Mouse (Mus musculus): ENCODE measurements at regions not wholly inside any gene's neighbourhood (a gene's known extent, or its start where the extent isn't known, plus 50 kb on each side); places are given as distances from the start of the nearest gene placed in this dataset.
"Not testable (repeated sequence)": the region's sequence is repeated elsewhere in the genome, so short reads cannot be mapped to it uniquely, and the experiment has no call there.

- Histone ChIP-seq H3K9me3 (ENCODE audit: control insufficient read depth, low read length) (no peaks in the 10 kb centered on the region), H3K27me3 (ENCODE audit: control insufficient read depth, insufficient read depth, low read length) (no peaks in the 10 kb centered on the region), H3K4me3 (ENCODE audit: low read depth, low read length) (no peak overlapping the region), H3K36me3 (ENCODE audit: control insufficient read depth, insufficient read depth, low read length) (no peaks in the 10 kb centered on the region), H3K4me1 (replicated peaks; ENCODE audit: control insufficient read depth, insufficient read depth, low read length) (no peaks in the 10 kb centered on the region), H3K4me2 (replicated peaks; ENCODE audit: low read depth, low read length) (no peak overlapping the region), H3K27ac (ENCODE audit: low read depth, low read length) (no peak overlapping the region), H3K9ac (ENCODE audit: low read depth, low read length) (no peak overlapping the region)
- no peak for DNase-seq (ENCODE audit: low spot score)
- ATAC-seq (ENCODE audit: low FRiP score), result no peak
- WGBS, result 93% methylated on average over 4 of the region's 4 CpGs
Observed at GRCm38 (mm10) chr1:51583871-51584270, 105.6 kb upstream of the Nabp1 start.

GRCm38 (mm10) chr1:51580074-51580473 is 101.8 kb upstream of the Nabp1 start:
- Histone ChIP-seq H3K36me3 (ENCODE audit: control insufficient read depth, insufficient read depth, low read length) (no peaks in the 10 kb centered on the region), H3K27ac (ENCODE audit: low read depth, low read length) (no peak overlapping the region), H3K4me2 (replicated peaks; ENCODE audit: low read depth, low read length) (no peak overlapping the region), H3K9ac (ENCODE audit: low read depth, low read length) (no peak overlapping the region), H3K4me1 (replicated peaks; ENCODE audit: control insufficient read depth, insufficient read depth, low read length) (no peaks in the 10 kb centered on the region), H3K4me3 (ENCODE audit: low read depth, low read length) (no peak overlapping the region), H3K27me3 (ENCODE audit: control insufficient read depth, insufficient read depth, low read length) (no peaks in the 10 kb centered on the region), H3K9me3 (ENCODE audit: control insufficient read depth, low read length) (no peaks in the 10 kb centered on the region)
- WGBS, result 23% methylated on average over 7 of the region's 7 CpGs
- ATAC-seq (ENCODE audit: low FRiP score), result no peak
- DNase-seq (ENCODE audit: low spot score), result peak; percentile 18

GRCm38 (mm10) chr1:51577701-51578100 is 99.5 kb upstream of the Nabp1 start:
- Histone ChIP-seq H3K27me3 (ENCODE audit: control insufficient read depth, insufficient read depth, low read length) (no peaks in the 10 kb centered on the region), H3K4me3 (ENCODE audit: low read depth, low read length) (no peak overlapping the region), H3K9me3 (ENCODE audit: control insufficient read depth, low read length) (no peaks in the 10 kb centered on the region), H3K4me1 (replicated peaks; ENCODE audit: control insufficient read depth, insufficient read depth, low read length) (no peaks in the 10 kb centered on the region), H3K27ac (ENCODE audit: low read depth, low read length) (no peak overlapping the region), H3K4me2 (replicated peaks; ENCODE audit: low read depth, low read length) (no peak overlapping the region), H3K9ac (ENCODE audit: low read depth, low read length) (no peak overlapping the region), H3K36me3 (ENCODE audit: control insufficient read depth, insufficient read depth, low read length) (no peaks in the 10 kb centered on the region)
- ATAC-seq (ENCODE audit: low FRiP score) (no peak), DNase-seq (ENCODE audit: low spot score) (no peak)
- WGBS, result 96% methylated on average over 2 of the region's 2 CpGs

GRCm38 (mm10) chr1:51572314-51573078 is 94.3 kb upstream of the Nabp1 start:
- Histone ChIP-seq H3K9me3 (ENCODE audit: control insufficient read depth, low read length) (no peaks in the 10 kb centered on the region), H3K27me3 (ENCODE audit: control insufficient read depth, insufficient read depth, low read length) (no peaks in the 10 kb centered on the region), H3K4me3 (ENCODE audit: low read depth, low read length) (no peak overlapping the region), H3K4me1 (replicated peaks; ENCODE audit: control insufficient read depth, insufficient read depth, low read length) (no peaks in the 10 kb centered on the region), H3K9ac (ENCODE audit: low read depth, low read length) (no peak overlapping the region), H3K27ac (ENCODE audit: low read depth, low read length) (no peak overlapping the region), H3K4me2 (replicated peaks; ENCODE audit: low read depth, low read length) (no peak overlapping the region), H3K36me3 (ENCODE audit: control insufficient read depth, insufficient read depth, low read length) (no peaks in the 10 kb centered on the region)
- DNase-seq (ENCODE audit: low spot score) (no peak), ATAC-seq (ENCODE audit: low FRiP score) (no peak)
- 88% methylated on average over 8 of the region's 8 CpGs for WGBS

GRCm38 (mm10) chr1:51569625-51570024 is 91.4 kb upstream of the Nabp1 start:
- no peaks in the 10 kb centered on the region for H3K4me1 ChIP-seq (replicated peaks; ENCODE audit: control insufficient read depth, insufficient read depth, low read length)
- H3K4me3 ChIP-seq (ENCODE audit: low read depth, low read length), result no peak overlapping the region
- H3K27me3 ChIP-seq (ENCODE audit: control insufficient read depth, insufficient read depth, low read length), result no peaks in the 10 kb centered on the region
- ATAC-seq (ENCODE audit: low FRiP score) (no peak), DNase-seq (ENCODE audit: low spot score) (no peak)
- 93% methylated on average over 4 of the region's 4 CpGs for WGBS
- H3K36me3 ChIP-seq (ENCODE audit: control insufficient read depth, insufficient read depth, low read length), result no peaks in the 10 kb centered on the region
- H3K9me3 ChIP-seq (ENCODE audit: control insufficient read depth, low read length), result no peaks in the 10 kb centered on the region
- H3K27ac ChIP-seq (ENCODE audit: low read depth, low read length), result no peak overlapping the region
- H3K9ac ChIP-seq (ENCODE audit: low read depth, low read length), result no peak overlapping the region
- no peak overlapping the region for H3K4me2 ChIP-seq (replicated peaks; ENCODE audit: low read depth, low read length)

GRCm38 (mm10) chr1:51566170-51566649 is 88.0 kb upstream of the Nabp1 start:
- H3K27ac ChIP-seq (ENCODE audit: low read depth, low read length), result no peak overlapping the region

GRCm38 (mm10) chr1:51556616-51557015 is 78.4 kb upstream of the Nabp1 start:
- not testable (repeated sequence) for H3K9ac ChIP-seq (ENCODE audit: low read depth, low read length); H3K9me3 ChIP-seq (ENCODE audit: control insufficient read depth, low read length); H3K4me3 ChIP-seq (ENCODE audit: low read depth, low read length); H3K27ac ChIP-seq (ENCODE audit: low read depth, low read length); H3K36me3 ChIP-seq (ENCODE audit: control insufficient read depth, insufficient read depth, low read length); H3K4me1 ChIP-seq (replicated peaks; ENCODE audit: control insufficient read depth, insufficient read depth, low read length); ATAC-seq (ENCODE audit: low FRiP score); H3K27me3 ChIP-seq (ENCODE audit: control insufficient read depth, insufficient read depth, low read length); DNase-seq (ENCODE audit: low spot score); H3K4me2 ChIP-seq (replicated peaks; ENCODE audit: low read depth, low read length)
- 98% methylated on average over 4 of the region's 4 CpGs for WGBS

More at GRCm38 (mm10) chr1:51566170-51566649, 88.0 kb upstream of the Nabp1 start:
- Histone ChIP-seq H3K4me3 (ENCODE audit: low read depth, low read length) (no peak overlapping the region), H3K27me3 (ENCODE audit: control insufficient read depth, insufficient read depth, low read length) (no peaks in the 10 kb centered on the region), H3K4me1 (replicated peaks; ENCODE audit: control insufficient read depth, insufficient read depth, low read length) (no peaks in the 10 kb centered on the region), H3K9me3 (ENCODE audit: control insufficient read depth, low read length) (no peaks in the 10 kb centered on the region), H3K36me3 (ENCODE audit: control insufficient read depth, insufficient read depth, low read length) (no peaks in the 10 kb centered on the region), H3K4me2 (replicated peaks; ENCODE audit: low read depth, low read length) (no peak overlapping the region), H3K9ac (ENCODE audit: low read depth, low read length) (no peak overlapping the region)
- WGBS, result 74% methylated on average over 7 of the region's 7 CpGs
- DNase-seq (ENCODE audit: low spot score) (no peak), ATAC-seq (ENCODE audit: low FRiP score) (no peak)

GRCm38 (mm10) chr1:51553738-51554137 is 75.5 kb upstream of the Nabp1 start:
- 83% methylated on average over 6 of the region's 6 CpGs for WGBS
- ATAC-seq (ENCODE audit: low FRiP score), result no peak

GRCm38 (mm10) chr1:51551624-51552023 is 73.4 kb upstream of the Nabp1 start:
- Histone ChIP-seq H3K27ac (ENCODE audit: low read depth, low read length) (no peak overlapping the region), H3K27me3 (ENCODE audit: control insufficient read depth, insufficient read depth, low read length) (no peaks in the 10 kb centered on the region), H3K4me3 (ENCODE audit: low read depth, low read length) (no peak overlapping the region), H3K9ac (ENCODE audit: low read depth, low read length) (no peak overlapping the region), H3K36me3 (ENCODE audit: control insufficient read depth, insufficient read depth, low read length) (no peaks in the 10 kb centered on the region), H3K9me3 (ENCODE audit: control insufficient read depth, low read length) (no peaks in the 10 kb centered on the region), H3K4me2 (replicated peaks; ENCODE audit: low read depth, low read length) (no peak overlapping the region), H3K4me1 (replicated peaks; ENCODE audit: control insufficient read depth, insufficient read depth, low read length) (no peaks in the 10 kb centered on the region)
- 69% methylated on average over 5 of the region's 5 CpGs for WGBS
- ATAC-seq (ENCODE audit: low FRiP score) (no peak), DNase-seq (ENCODE audit: low spot score) (no peak)

More at GRCm38 (mm10) chr1:51553738-51554137, 75.5 kb upstream of the Nabp1 start:
- no peaks in the 10 kb centered on the region for H3K9me3 ChIP-seq (ENCODE audit: control insufficient read depth, low read length)
- DNase-seq (ENCODE audit: low spot score), result no peak
- no peaks in the 10 kb centered on the region for H3K27me3 ChIP-seq (ENCODE audit: control insufficient read depth, insufficient read depth, low read length)
- no peak overlapping the region for H3K27ac ChIP-seq (ENCODE audit: low read depth, low read length)
- no peak overlapping the region for H3K4me2 ChIP-seq (replicated peaks; ENCODE audit: low read depth, low read length)
- H3K4me3 ChIP-seq (ENCODE audit: low read depth, low read length), result no peak overlapping the region
- no peaks in the 10 kb centered on the region for H3K4me1 ChIP-seq (replicated peaks; ENCODE audit: control insufficient read depth, insufficient read depth, low read length)
- no peaks in the 10 kb centered on the region for H3K36me3 ChIP-seq (ENCODE audit: control insufficient read depth, insufficient read depth, low read length)
- H3K9ac ChIP-seq (ENCODE audit: low read depth, low read length), result no peak overlapping the region
